In genomic region chr12:103514354-103514753, GRCm38 (mm10) we compare ENCODE assay signal across 18 mouse cellular contexts. TPM values are rescaled to one million over a fixed set of nuclear protein-coding genes. Genes with fewer than 3 reads are reported as not detected.
A peak's percentile ranks its signal among the peaks of the same experiment; 100 is the strongest.
DNase-seq lines count a peak whose midpoint lies in the region; ATAC-seq and TF ChIP-seq lines count a peak whose summit lies in the region.
"Had no signal": no experiment of that assay in that cellular context is flagged by ENCODE, and none has a peak within 500 bp of the region (broad histone marks: within the 10 kb centered on the region; RNA-seq: fewer than 3 reads in every experiment).

No protein-coding gene starts in this region.

- no peaks in the 10 kb centered on the region; the same call in 1 of the 2 replicates for H3K27me3 ChIP-seq in forebrain, postnatal 0 days (ENCODE audit: insufficient read depth, low read length)
- 0 out of 2 replicates have a peak, but pooled peaks cover 5% of the 10 kb centered on the region for H3K27me3 ChIP-seq in forebrain, embryonic 16.5 days (replicated peaks; ENCODE audit: control insufficient read depth, insufficient read depth, low read length)
- no peaks in the 10 kb centered on the region for H3K27me3 ChIP-seq in midbrain, embryonic 15.5 days (replicated peaks)
- H3K27me3 ChIP-seq in midbrain, embryonic 14.5 days (ENCODE audit: control insufficient read depth, insufficient read depth, low read length): no peaks in the 10 kb centered on the region
- H3K27me3 ChIP-seq: limb, embryonic 13.5 days had no signal

- no peaks in the 10 kb centered on the region for H3K9me3 ChIP-seq in forebrain, postnatal 0 days (ENCODE audit: low read length)
- H3K9me3 ChIP-seq in forebrain, embryonic 16.5 days (ENCODE audit: control insufficient read depth, low read length): no peaks in the 10 kb centered on the region
- no peaks in the 10 kb centered on the region for H3K9me3 ChIP-seq in midbrain, embryonic 15.5 days
- H3K9me3 ChIP-seq in midbrain, embryonic 14.5 days (ENCODE audit: control insufficient read depth, low read length): no peaks in the 10 kb centered on the region
- H3K9me3 ChIP-seq: heart, embryonic 13.5 days; limb, embryonic 13.5 days had no signal

- no peak overlapping the region for H3K4me3 ChIP-seq in forebrain, postnatal 0 days (ENCODE audit: low read depth, low read length)
- H3K4me3 ChIP-seq in forebrain, embryonic 16.5 days (replicated peaks; ENCODE audit: low read length): no peak overlapping the region
- no peak overlapping the region for H3K4me3 ChIP-seq in midbrain, embryonic 15.5 days
- no peak overlapping the region for H3K4me3 ChIP-seq in midbrain, embryonic 14.5 days (replicated peaks; ENCODE audit: low read depth, low read length)
- H3K4me3 ChIP-seq: gastrocnemius, adult 2 months; heart, embryonic 13.5 days; limb, embryonic 13.5 days had no signal

- no peak overlapping the region for H3K9ac ChIP-seq in forebrain, postnatal 0 days
- no peak overlapping the region for H3K9ac ChIP-seq in forebrain, embryonic 16.5 days (replicated peaks; ENCODE audit: low read depth, low read length)
- no peak overlapping the region for H3K9ac ChIP-seq in midbrain, embryonic 15.5 days
- no peak overlapping the region for H3K9ac ChIP-seq in midbrain, embryonic 14.5 days (replicated peaks; ENCODE audit: low read length)
- H3K9ac ChIP-seq: heart, embryonic 13.5 days; limb, embryonic 13.5 days had no signal

- DNase-seq in forebrain, postnatal 0 days: no peak
- no peak for DNase-seq in midbrain, embryonic 14.5 days
- peak; percentile 66 to 70 for DNase-seq in left cerebral cortex, postnatal 14 days (ENCODE audit: low spot score in 2 of 2)
- DNase-seq in telencephalon, adult 2 months (ENCODE audit: low read depth, low spot score): peak; percentile 80
- no peak for DNase-seq in gastrocnemius, postnatal 36 days
- DNase-seq in adrenal gland, adult 18-20 months (ENCODE audit: low spot score in 2 of 2): no peak
- DNase-seq: gastrocnemius, adult 2 months; kidney, postnatal 10 days; thymus, postnatal 4 days had no signal

- H3K36me3 ChIP-seq in forebrain, postnatal 0 days (ENCODE audit: insufficient read depth): no peaks in the 10 kb centered on the region
- H3K36me3 ChIP-seq in forebrain, embryonic 16.5 days (ENCODE audit: control insufficient read depth, insufficient read depth): no peaks in the 10 kb centered on the region
- no peaks in the 10 kb centered on the region for H3K36me3 ChIP-seq in midbrain, embryonic 15.5 days (replicated peaks)
- no peaks in the 10 kb centered on the region for H3K36me3 ChIP-seq in midbrain, embryonic 14.5 days (ENCODE audit: control insufficient read depth, insufficient read depth, low read length)
- H3K36me3 ChIP-seq: heart, embryonic 13.5 days; limb, embryonic 13.5 days had no signal

- H3K4me2 ChIP-seq in forebrain, postnatal 0 days (ENCODE audit: low read depth): no peak overlapping the region
- H3K4me2 ChIP-seq in forebrain, embryonic 16.5 days (ENCODE audit: low read length): no peak overlapping the region
- no peak overlapping the region for H3K4me2 ChIP-seq in midbrain, embryonic 15.5 days
- no peak overlapping the region for H3K4me2 ChIP-seq in midbrain, embryonic 14.5 days (ENCODE audit: low read length)
- H3K4me2 ChIP-seq: heart, embryonic 13.5 days; limb, embryonic 13.5 days had no signal

- peaks cover 6% of the 10 kb centered on the region; the same call in 1 of the 2 replicates for H3K4me1 ChIP-seq in forebrain, postnatal 0 days (ENCODE audit: insufficient read depth)
- H3K4me1 ChIP-seq in forebrain, embryonic 16.5 days (replicated peaks; ENCODE audit: control insufficient read depth, insufficient read depth, low read length): peaks cover 10% of the 10 kb centered on the region
- H3K4me1 ChIP-seq in midbrain, embryonic 15.5 days: peaks cover 8% of the 10 kb centered on the region
- H3K4me1 ChIP-seq in midbrain, embryonic 14.5 days (ENCODE audit: control insufficient read depth, insufficient read depth, low read length): 0 out of 2 replicates have a peak, but pooled peaks cover 3% of the 10 kb centered on the region
- H3K4me1 ChIP-seq: heart, embryonic 13.5 days; limb, embryonic 13.5 days had no signal

- intact Hi-C loops in left cerebral cortex, postnatal 14 days (cut with DNase I): no loop called here
- intact Hi-C loops in gastrocnemius, postnatal 36 days (cut with DNase I): no loop called here

- WGBS in forebrain, postnatal 0 days: 59% methylated on average over 3 of the region's 3 CpGs
- 58% methylated on average over 3 of the region's 3 CpGs for WGBS in forebrain, embryonic 16.5 days
- 58% methylated on average over 3 of the region's 3 CpGs for WGBS in midbrain, embryonic 15.5 days
- 65% methylated on average over 3 of the region's 3 CpGs for WGBS in midbrain, embryonic 14.5 days

- H3K27ac ChIP-seq in forebrain, postnatal 0 days (ENCODE audit: low read depth, low read length): no peak overlapping the region
- no peak overlapping the region for H3K27ac ChIP-seq in forebrain, embryonic 16.5 days (ENCODE audit: low read length)
- H3K27ac ChIP-seq in midbrain, embryonic 15.5 days: no peak overlapping the region
- no peak overlapping the region for H3K27ac ChIP-seq in midbrain, embryonic 14.5 days (replicated peaks; ENCODE audit: low read depth, low read length)
- H3K27ac ChIP-seq: gastrocnemius, adult 2 months; heart, embryonic 13.5 days; limb, embryonic 13.5 days; stomach, postnatal 0 days had no signal

- peak; percentile 29; the same call in 1 of the 2 replicates for ATAC-seq in forebrain, postnatal 0 days
- no peak for ATAC-seq in forebrain, embryonic 16.5 days
- peak; percentile 21; the same call in 1 of the 2 replicates for ATAC-seq in midbrain, embryonic 15.5 days (replicated peaks)
- ATAC-seq in midbrain, embryonic 14.5 days (ENCODE audit: low FRiP score, low TSS enrichment): no peak
- ATAC-seq: intestine, embryonic 16.5 days; Patski had no signal

- no peak for TF ChIP-seq CTCF in forebrain, postnatal 0 days (IDR thresholded peaks at IDR 0.05; ENCODE audit: low read depth)

RNA-seq across cellular contexts. Expression of gene Ppp4r4, which starts 17.7 kb away (rescaled TPM):
- 9.9 and 12.4 TPM in 2 replicates for total RNA-seq in forebrain, postnatal 0 days (2014; rRNA removed)
- polyA plus RNA-seq in forebrain, postnatal 0 days (2015; fragmentation: Nextera tagmentation; extraction: Ambion mirVana): 1.6 and 3.4 TPM in 2 replicates
- 1.7 and 2.4 TPM in 2 replicates for polyA plus RNA-seq in forebrain, embryonic 16.5 days (2015; fragmentation: Nextera tagmentation; extraction: Ambion mirVana)
- polyA plus RNA-seq in midbrain, embryonic 15.5 days (2015; fragmentation: Nextera tagmentation; extraction: Ambion mirVana): 2.7 and 2.9 TPM in 2 replicates
- polyA plus RNA-seq in midbrain, embryonic 14.5 days (2014; fragmentation: Nextera tagmentation; extraction: Ambion mirVana): 3.3 and 3.9 TPM in 2 replicates
- total RNA-seq in left cerebral cortex, postnatal 14 days (2021): 10 to 100 TPM; 14.5 to 14.6 TPM
- under 1 TPM; 0.15 to 0.25 TPM for total RNA-seq in gastrocnemius, postnatal 36 days (2021)
- total RNA-seq in adrenal gland, adult 18-20 months (2021): 1 to 10 TPM; 2.5 to 3.4 TPM

RNA-seq across cellular contexts. Expression of gene Ifi27l2b, which starts 57.3 kb away (rescaled TPM):
- not detected in 2 replicates for total RNA-seq in forebrain, postnatal 0 days (2014; rRNA removed)
- not detected in 2 replicates for polyA plus RNA-seq in forebrain, postnatal 0 days (2015; fragmentation: Nextera tagmentation; extraction: Ambion mirVana)
- not detected in 2 replicates for polyA plus RNA-seq in forebrain, embryonic 16.5 days (2015; fragmentation: Nextera tagmentation; extraction: Ambion mirVana)
- not detected in 2 replicates for polyA plus RNA-seq in midbrain, embryonic 15.5 days (2015; fragmentation: Nextera tagmentation; extraction: Ambion mirVana)
- polyA plus RNA-seq in midbrain, embryonic 14.5 days (2014; fragmentation: Nextera tagmentation; extraction: Ambion mirVana): not detected in 2 replicates
- total RNA-seq in left cerebral cortex, postnatal 14 days (2021): not detected
- not detected for total RNA-seq in gastrocnemius, postnatal 36 days (2021)
- not detected for total RNA-seq in adrenal gland, adult 18-20 months (2021)
- total RNA-seq: gastrocnemius, adult 2 months; hematopoietic stem cell, adult 5-6 weeks had no signal
- polyA plus RNA-seq: embryonic facial prominence, embryonic 11.5 days; heart, embryonic 13.5 days; limb, embryonic 13.5 days; Patski had no signal

Comparison
In these comparisons a context has a peak if more than half of its experiments do, and no peak if none do; other contexts are left out.
1. ATAC-seq: peak in forebrain, postnatal 0 days (single experiment) and midbrain, embryonic 15.5 days (single experiment); none in forebrain, embryonic 16.5 days (single experiment) and midbrain, embryonic 14.5 days (single experiment).
2. DNase-seq: peak in left cerebral cortex, postnatal 14 days (2 of 2) and telencephalon, adult 2 months (single experiment); none in forebrain, postnatal 0 days (single experiment), midbrain, embryonic 14.5 days (single experiment), gastrocnemius, postnatal 36 days (0 of 2) and adrenal gland, adult 18-20 months (0 of 2).